Mouse (Mus musculus) left cerebral cortex, adult 9 months (tissue): ENCODE measurements at regions not wholly inside any gene's neighbourhood (a gene's known extent, or its start where the extent isn't known, plus 50 kb on each side); places are given as distances from the start of the nearest gene placed in this dataset.

Experiments
- DNase-seq, 2 experiments: peaks; one replicate each; pipeline ENCODE4 v3.0.0; 2022; ENCODE audit warnings: low spot score in 2 of 2

DNA sequence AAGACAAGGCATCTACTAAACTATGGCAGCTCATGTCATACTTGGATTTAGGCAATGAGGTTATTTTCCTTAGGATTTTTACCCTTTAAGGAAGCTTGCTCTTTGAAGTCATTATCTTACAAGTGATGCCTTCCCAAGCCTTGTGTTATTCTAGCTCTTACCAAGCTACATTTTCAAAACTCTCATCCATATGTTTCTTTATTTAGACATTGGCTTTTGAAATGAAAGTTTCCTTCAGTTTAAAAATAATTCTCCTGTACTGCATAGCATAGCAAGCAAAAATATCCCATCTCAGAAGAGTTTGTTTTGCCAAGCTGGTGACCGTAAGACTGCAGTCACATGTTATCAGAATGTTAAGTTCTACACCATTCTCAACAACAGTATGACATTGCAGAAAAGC is 372.8 kb upstream of the Sptlc3 start:
- no peak for DNase-seq

DNA sequence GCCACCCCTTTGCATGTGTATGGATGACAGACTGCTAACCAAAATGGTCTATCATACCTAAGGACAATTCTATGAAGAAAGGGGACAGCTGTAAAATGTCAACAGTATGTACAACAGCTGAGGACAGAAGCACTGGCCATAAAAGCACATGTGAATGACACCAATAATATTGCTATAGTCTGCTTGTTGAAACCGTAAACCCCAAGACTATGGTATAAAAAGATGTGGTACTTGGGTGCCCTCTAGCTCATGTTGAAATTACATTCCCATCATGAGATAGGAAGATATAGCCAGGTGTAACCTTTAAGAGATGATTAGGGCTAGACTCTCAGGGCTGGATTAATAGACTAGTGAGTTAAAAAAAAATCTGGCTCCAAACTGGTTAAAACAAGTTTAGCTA is 361.6 kb upstream of the Sptlc3 start:
- DNase-seq, result peak in 1 of 2 experiments; percentile 24

DNA sequence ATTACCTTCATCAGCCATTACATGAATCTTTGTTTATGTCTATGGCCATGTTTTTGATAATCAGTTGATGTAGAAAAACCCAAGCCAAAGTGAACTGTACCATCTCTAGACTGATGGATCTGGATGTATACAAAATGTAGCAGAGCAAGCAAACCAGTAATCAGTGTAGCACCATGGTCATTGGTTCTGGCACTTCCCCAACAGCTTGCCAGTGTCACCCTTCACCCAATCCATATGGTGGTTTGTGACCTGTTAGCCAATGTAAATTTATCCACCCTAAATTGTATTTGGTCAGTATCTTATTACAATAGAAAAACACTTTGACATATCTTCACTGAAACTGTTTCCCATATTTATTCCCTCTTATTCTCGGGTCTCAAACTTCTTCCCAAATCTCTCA is 346.7 kb upstream of the Sptlc3 start:
- no peak for DNase-seq

DNA sequence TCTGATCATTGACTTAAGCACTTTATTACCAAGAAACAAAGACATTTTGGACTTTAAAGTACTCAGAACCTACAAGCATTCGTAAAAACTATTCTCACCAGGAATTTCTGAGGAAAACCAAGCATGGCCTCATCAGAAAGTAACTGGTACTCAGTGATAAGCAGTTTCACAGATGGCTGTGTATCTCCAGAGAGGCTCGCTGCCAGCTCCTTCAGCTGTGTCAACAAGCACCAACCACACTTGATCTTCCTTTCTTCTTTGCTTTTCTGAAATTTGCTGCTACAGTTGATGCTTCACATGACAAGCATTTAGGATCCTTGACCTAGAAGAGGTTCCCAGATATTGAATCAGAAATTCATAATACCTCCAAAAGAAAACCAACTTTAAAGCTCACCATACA is 314.1 kb upstream of the Sptlc3 start:
- no peak for DNase-seq

DNA sequence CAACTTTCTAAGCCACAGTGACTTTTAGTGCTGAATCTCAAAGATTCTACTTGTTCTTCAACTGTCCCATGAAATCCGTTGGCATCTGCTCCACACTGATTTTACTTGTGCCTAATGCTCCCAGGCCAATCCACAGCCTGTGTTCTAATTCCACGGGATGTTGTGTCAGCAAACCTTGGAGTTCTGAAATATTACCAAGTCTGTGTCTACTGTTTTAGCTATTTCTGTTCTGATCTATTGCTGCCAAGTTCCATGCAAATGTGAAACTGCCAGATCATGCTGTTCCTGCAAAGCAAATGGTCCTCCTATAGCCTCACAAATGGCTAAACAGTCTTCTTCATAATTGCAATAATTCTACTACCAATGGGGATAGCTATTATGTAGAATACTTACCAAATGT is 295.4 kb upstream of the Sptlc3 start:
- peak in 1 of 2 experiments; percentile 11 for DNase-seq

DNA sequence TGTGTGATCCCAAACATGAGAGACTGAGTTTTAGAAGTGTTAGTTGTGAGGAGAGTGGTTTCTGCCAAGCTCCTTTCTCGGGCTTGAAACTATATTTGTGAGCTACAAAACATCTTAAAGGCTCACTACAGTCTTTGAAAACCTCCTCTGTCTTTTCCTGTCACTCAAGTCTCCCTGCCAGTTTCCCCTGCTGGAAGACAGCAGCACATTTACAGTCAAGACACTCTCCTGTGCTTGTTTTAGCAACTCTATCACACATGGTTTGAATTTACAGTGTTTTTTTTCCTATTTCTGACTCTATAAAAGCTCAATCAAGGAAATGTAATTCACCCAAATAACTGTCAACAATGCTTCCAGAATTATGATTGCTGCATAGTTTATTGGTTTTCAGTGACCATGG is 286.1 kb upstream of the Sptlc3 start:
- no peak for DNase-seq

DNA sequence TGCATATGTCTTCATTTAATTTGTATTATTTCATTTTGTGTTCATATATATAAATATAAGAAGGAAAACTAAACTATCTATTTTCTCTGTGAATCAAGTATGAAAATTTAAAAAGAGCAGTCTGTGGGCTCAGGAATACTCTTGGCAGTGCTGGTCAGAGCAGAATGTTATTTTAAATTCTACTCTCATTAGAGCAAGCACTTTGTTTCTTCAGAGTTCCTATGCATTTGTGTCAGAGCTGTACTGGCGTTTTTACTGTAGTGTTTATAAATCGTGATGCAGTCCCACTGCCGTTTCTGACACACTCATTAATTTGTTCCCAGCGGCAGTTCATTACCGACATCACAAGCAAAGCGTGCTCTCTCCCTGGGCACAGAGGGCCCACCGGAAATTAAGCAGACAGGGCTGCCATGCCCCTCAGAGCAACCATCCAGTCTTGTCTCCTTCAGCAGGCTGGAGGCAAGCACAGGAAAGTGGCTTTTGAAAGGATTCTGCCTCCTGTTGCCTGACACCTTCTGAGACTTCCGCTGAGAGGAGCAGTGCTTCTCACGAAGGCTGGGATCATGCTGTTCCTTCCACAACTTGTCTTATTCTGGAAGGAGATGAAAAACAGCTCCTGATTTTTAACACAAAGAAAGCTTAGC is 272.8 kb upstream of the Sptlc3 start:
- DNase-seq, result peak in 1 of 2 experiments; percentile 26

DNA sequence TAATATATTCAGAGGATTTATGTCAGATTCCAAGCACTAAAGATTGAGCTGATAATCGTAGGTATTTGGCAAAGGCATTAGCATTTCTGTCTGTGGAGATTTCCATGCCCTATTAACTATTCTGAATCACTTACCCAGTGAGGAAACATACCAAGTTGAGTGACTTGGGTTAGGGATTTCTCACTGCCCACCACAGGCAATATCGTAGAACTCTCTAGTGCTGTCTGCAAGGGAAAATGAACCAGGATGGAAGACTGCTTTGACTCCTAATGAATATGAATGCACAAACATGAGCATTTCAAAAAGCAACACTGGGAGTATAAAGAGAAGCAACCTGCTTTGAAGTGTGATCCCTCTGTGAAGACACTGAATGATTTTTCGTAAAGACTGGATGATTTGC is 263.3 kb upstream of the Sptlc3 start:
- DNase-seq, result no peak

DNA sequence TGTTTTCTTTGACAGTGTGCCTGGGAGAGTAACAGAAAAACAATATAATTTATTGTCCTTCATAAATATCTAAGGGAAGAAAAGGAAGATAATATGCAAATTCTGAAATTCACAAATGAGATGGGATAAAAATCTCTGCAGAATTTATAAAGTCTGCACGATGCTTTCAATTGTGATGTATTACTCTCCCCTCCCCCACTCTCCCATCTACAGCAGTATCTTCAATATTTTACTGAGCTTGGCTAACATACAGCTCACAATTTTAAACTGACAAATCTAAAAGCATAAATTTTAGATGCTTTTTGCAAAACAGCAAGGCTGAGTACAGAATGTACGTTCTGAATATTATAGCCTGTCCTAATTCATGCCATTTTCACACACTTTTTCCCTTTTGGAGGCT is 243.6 kb upstream of the Sptlc3 start:
- DNase-seq, result no peak

DNA sequence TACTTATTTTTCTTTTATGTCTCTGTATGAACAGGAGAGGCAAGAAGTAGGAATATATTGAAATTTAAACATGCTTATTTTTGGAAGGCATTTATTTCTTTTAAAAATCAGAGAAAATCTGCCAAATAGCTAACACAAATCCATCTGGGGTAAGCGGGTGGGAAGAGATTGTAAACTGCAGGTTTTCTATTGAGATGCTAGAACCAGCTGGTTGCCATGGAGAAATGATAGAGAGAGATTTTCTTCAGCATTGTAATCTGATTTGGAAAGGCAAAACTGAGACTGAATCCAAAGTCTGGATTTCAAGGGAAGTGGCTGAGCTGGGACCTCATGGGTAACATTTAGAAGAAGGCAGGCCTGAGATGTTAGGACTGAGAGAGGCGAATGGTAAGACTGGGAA is 226.6 kb upstream of the Sptlc3 start:
- DNase-seq, result peak in 1 of 2 experiments; percentile 27

DNA sequence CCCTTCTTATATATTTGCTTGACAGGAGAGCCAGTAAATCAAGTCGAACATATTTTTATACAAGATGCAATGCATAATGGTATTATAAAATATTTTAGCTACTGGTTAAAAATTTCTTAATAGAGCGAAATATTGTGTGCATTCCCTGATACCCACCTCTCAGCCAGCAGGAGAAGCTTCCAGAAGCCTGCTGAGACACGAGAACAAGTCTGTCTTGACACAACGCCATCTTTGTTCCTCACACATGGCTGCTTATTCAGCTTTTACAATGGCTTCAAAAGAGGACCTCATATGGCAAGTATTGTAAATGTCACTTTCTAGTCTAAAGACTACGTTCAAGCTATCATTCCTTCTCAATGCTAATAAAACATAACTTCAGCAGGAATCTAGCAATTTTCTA is 217.1 kb upstream of the Sptlc3 start:
- DNase-seq, result no peak

DNA sequence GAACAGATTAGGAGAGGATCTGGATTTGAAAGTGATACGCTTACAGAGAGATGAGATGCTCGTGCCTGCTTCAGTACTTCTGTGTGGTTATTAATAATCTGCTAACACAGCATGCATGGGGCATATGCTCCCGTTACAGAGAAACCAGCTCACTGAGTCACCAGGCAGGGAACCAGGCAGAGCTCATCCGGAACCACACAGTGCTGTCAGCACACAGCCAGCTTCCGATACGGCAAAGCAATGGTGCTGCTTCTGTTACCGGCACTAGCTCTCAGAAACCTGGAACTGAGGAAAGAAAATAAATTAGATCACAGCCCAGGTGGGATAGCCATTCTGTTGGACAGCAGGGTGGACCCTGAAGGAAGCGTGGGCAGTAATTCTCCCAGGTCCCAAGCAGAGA is 216.1 kb upstream of the Sptlc3 start:
- peak in 1 of 2 experiments; percentile 44 for DNase-seq

DNA sequence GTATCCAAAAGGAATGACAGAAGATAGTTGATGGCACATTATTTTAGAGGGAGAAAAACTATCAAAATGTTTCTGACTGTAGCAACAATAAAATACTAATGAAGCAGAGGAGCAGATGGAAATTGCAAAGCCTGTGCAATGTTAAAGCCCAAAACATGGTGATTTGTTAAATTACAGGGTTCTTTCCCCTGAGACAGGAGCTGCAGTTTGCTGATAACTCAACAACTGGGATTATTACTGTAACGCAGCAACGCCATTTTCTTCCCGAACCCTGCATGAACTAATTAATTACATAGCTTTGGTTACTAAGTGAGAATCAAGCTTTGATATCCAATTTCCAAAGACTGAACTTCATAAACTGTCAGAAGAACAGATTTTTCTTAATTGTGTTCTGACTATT is 212.7 kb upstream of the Sptlc3 start:
- DNase-seq, result no peak

DNA sequence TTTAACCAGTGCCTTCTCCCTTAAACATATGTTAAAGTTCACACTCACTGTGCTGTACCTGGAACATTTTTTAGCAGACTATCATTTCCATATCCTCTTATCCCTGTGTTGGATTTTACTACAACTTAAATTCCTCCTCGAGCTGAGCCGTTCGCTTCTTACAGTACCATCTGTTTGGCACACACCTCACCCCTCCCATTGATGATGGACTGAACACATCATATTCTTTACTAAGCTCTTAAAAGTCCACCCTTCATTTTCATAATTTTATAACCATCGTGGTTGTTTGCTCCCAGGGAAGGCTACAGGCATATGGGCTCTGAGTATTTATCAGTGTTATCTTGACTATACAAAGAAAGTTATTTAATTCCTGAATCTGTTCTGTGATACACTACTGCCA is 209.4 kb upstream of the Sptlc3 start:
- DNase-seq, result no peak

DNA sequence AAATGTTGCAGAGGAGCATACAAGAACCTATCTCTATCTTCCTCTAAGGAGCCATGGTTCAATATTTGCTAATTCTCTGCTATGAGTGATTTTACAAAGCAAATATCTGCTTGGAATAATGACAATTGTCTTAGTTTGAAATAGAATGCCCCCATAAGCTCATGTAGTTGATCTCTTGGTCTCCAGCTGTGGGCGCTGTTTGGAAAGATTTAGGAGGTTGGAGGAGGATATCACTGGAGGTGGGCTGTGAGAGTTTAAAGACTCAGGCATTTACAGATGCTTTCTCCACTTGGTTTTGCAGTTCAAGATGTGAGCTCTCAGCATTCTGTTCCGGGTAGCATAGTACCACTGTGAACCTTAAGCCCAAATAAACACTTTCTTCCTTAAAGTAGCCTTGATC is 207.3 kb upstream of the Sptlc3 start:
- DNase-seq, result no peak

DNA sequence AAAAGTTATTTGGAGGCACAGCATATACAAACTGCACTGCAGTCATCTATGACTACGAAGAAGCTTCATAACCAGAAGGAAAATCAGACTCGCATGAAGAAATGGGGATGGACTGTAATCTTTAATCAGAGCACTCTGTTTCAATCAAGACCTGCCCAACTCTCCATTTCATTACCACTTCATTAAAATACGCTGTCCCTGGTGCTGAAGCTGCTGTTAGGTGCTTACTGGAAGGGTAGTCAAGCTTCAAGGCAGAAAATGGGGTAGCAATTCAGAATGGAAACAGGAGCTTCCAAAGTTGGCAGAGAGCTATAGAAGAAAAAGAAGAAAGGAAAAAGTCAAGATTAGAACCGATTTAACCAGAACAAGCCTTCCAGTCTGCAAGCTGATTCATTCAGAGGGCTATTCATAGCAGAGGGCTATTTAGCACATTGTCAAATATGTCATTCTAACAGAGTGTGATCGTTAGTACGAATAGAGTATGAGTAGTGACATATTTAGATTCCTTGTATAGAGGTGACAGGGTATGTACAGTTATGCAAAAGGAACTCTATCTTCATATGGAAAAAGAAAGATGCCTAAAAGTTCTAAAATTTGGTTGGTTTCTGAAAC is 195.1 kb upstream of the Sptlc3 start:
- no peak for DNase-seq

DNA sequence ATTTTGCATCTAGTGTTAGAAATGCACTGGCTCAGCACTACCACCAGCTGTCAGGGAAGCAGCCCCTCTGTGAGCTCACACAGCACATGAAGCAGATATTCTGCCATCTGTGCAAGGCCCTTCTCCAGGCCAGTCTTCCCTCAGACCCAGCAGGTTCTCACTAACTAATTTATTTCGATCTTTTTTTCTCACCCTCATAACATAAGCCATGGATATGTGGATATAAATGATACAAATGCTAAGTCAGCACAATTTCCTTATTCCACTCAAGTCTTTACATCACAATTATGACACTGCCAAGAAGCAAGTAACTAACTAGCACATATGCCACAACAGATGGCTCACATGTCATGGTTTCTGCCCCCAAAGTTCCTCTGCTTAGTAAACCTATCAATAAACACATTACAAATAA is 182.3 kb upstream of the Sptlc3 start:
- no peak for DNase-seq

DNA sequence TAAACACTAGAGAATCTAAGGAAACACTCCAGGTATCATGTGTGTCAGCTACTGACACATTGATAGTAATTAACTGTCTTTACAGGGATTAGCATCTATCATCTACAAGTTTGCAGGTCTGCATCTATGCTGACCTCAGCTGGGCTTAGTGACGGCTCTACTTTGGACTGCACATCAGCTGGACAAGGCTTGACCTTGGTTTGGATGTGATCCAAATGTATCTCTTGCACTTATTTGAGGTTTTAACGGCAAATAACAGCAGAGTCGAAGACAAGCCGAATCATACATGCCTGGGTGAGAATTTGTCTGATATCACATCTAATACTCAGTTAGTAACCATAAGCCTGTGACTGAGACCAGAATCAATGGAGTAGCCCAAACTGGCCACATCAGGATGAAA is 181.7 kb upstream of the Sptlc3 start:
- DNase-seq, result no peak

DNA sequence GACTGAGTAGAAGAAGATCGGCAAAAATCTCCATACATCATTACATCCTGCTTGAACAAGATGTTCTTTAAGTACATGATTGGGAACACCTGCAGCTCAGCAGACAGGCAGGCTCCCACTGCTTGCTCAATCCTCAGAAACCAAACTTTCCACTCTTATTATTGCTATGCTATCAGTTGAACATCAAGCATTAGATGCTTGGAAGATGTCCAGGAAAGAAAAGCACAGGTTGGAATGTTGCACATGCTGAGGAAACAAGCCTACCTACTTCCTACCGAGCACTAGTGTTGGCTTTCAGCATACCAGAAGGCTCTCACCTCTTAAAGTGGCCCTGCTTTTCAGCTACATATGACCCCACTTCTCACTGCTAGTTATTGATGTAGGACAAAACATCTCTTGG is 171.2 kb upstream of the Sptlc3 start:
- DNase-seq, result no peak

DNA sequence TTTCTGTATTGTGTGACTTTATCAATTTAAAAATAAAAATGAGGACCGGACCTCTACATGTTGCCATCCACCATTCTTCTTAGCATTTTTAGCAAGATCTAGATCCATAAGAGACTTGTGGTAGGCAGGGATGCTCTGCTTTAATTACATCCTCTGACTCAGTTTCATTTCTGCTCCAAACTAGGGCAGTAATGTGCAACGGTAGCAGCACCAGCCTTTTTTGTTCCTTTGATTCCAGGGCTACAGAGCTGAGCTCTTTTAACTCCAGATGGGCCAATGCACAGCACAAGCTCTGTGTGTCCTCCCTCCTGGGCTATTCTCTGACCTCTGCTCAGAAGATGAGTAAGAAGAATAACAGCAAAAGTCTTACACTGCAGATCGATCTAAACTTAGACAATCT is 168.2 kb upstream of the Sptlc3 start:
- no peak for DNase-seq

DNA sequence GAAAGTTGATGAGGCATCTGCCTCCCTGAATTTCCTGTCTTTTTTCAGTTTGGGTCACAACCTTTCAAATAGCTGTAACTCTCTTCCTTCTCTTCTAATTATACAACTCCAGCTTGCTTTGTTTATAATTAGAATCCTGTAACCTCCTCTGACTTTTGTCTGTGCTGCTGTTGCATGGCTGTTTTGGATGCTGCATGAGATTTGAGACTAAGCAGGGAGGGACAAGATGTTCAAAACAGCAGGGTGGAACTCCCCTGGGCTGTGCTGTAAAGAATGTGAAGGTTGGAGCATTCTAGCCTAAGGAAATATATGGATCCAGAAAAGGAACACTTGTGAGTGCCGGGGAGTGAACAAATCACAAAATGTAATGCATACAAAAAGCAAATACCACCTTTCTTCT is 159.0 kb upstream of the Sptlc3 start:
- DNase-seq, result no peak

DNA sequence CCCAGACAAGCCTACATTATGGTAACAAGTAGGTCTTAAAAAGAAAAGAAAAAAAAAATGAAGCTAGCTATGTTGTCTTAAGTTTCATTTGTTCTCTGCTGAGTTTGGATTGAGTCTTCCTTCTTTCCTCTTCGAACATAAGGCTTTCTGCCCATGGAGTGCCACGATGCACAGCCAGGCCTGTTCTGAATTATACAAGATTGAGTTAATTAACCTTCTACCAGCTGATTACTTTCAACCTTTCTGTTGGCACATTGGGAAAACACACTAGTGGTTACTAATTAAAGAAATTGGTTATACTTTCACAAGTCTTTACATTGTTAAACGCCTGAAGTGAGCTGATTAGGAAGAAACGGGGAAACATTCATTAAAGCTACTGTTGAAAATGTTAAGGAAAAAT is 155.5 kb upstream of the Sptlc3 start:
- DNase-seq, result no peak

DNA sequence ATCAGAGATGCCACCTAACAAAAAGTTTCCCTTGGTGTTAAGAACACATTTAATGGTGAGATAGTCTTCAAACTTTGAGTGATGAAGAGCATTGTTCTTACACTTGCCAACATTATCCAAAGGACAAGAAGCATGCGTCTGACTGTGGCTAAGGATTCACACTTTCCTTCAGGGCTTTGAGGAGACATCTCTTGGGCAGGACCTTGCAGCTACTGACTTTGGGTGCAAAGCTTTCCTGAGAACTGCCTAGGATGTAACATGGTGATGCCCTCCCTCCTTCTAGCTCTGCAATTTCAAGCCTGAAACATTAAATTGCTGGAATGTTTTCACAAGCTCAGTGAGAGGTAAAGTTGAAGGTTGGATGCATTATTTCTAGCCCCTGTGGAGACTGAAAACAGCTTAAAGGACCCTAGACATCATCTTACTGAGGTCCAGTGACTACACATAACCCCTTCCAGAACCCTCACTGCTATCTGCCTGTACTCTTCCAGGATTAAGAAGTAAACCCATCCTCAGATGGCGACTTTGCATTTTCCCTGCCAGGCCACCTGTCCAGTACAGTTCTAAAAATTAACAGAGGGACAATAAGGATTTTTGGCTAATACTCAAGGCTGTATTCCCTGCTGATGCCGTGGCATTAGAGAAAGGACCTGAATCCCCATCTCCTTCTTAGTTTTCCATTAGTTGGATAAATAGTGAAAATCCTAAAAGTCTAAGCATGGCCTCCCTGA is 137.3 kb upstream of the Sptlc3 start:
- no peak for DNase-seq
